29 mouse cellular contexts compared by ENCODE assay signal in genomic region chr10:126513185-126513584, GRCm38 (mm10).
DNase-seq lines count a peak whose midpoint lies in the region; ATAC-seq and TF ChIP-seq lines count a peak whose summit lies in the region.
"Had no signal": no experiment of that assay in that cellular context is flagged by ENCODE, and none has a peak within 500 bp of the region (broad histone marks: within the 10 kb centered on the region; RNA-seq: fewer than 3 reads in every experiment).

No protein-coding gene starts in this region.

- no peaks in the 10 kb centered on the region for H3K36me3 ChIP-seq in kidney, embryonic 15.5 days
- H3K36me3 ChIP-seq in stomach, postnatal 0 days (ENCODE audit: control insufficient read depth, insufficient read depth, low read length): no peaks in the 10 kb centered on the region
- H3K36me3 ChIP-seq: embryonic facial prominence, embryonic 13.5 days; forebrain, embryonic 10.5 days; heart, embryonic 12.5 days; neural tube, embryonic 12.5 days had no signal

- TF ChIP-seq EP300 in stomach, postnatal 0 days (optimal IDR thresholded peaks at IDR 0.05): no peak

- TF ChIP-seq CTCF in stomach, postnatal 0 days (IDR thresholded peaks at IDR 0.05; ENCODE audit: low read depth): no peak

- H3K9me3 ChIP-seq in kidney, embryonic 15.5 days (replicated peaks): no peaks in the 10 kb centered on the region
- H3K9me3 ChIP-seq in stomach, postnatal 0 days (ENCODE audit: control insufficient read depth, low read length): no peaks in the 10 kb centered on the region
- H3K9me3 ChIP-seq: embryonic facial prominence, embryonic 13.5 days; forebrain, embryonic 10.5 days; heart, embryonic 12.5 days; neural tube, embryonic 12.5 days had no signal

- peak; percentile 70 for ATAC-seq in kidney, embryonic 15.5 days (replicated peaks; ENCODE audit: low FRiP score)
- peak; percentile 53 to 87; a peak in 3 of 4 replicates for ATAC-seq in hematopoietic stem cell, adult 5-6 weeks (replicated peaks in 1 of 2; ENCODE audit: insufficient read depth in 1 of 2, low FRiP score in 2 of 2, low TSS enrichment in 1 of 2, low read depth in 1 of 2, poor library complexity in 2 of 2, severe bottlenecking in 2 of 2)
- peak; percentile 42; the same call in 1 of the 2 replicates for ATAC-seq in megakaryocyte progenitor cell, adult 5-6 weeks (replicated peaks; ENCODE audit: poor library complexity)
- ATAC-seq in stomach, postnatal 0 days (ENCODE audit: low FRiP score, low TSS enrichment): no peak
- ATAC-seq: forebrain, postnatal 0 days; midbrain, embryonic 16.5 days had no signal

- H3K27me3 ChIP-seq in kidney, embryonic 15.5 days: no peaks in the 10 kb centered on the region
- no peaks in the 10 kb centered on the region for H3K27me3 ChIP-seq in stomach, postnatal 0 days (ENCODE audit: control insufficient read depth, insufficient read depth, low read length)
- H3K27me3 ChIP-seq: embryonic facial prominence, embryonic 13.5 days; heart, embryonic 12.5 days; neural tube, embryonic 12.5 days had no signal

- no peak overlapping the region for H3K4me3 ChIP-seq in kidney, embryonic 15.5 days (replicated peaks)
- no peak overlapping the region for H3K4me3 ChIP-seq in stomach, postnatal 0 days (ENCODE audit: low read depth, low read length)
- H3K4me3 ChIP-seq: embryonic facial prominence, embryonic 13.5 days; forebrain, embryonic 10.5 days; heart, embryonic 12.5 days; layer of hippocampus, adult 2 months; neural tube, embryonic 12.5 days had no signal

- H3K4me2 ChIP-seq in kidney, embryonic 15.5 days: no peak overlapping the region
- no peak overlapping the region for H3K4me2 ChIP-seq in stomach, postnatal 0 days (replicated peaks; ENCODE audit: low read depth)
- H3K4me2 ChIP-seq: embryonic facial prominence, embryonic 13.5 days; heart, embryonic 12.5 days; hindbrain, embryonic 14.5 days; midbrain, embryonic 11.5 days; neural tube, embryonic 12.5 days had no signal

- H3K9ac ChIP-seq in kidney, embryonic 15.5 days: no peak overlapping the region
- no peak overlapping the region for H3K9ac ChIP-seq in stomach, postnatal 0 days (ENCODE audit: low read length)
- H3K9ac ChIP-seq: embryonic facial prominence, embryonic 13.5 days; forebrain, postnatal 0 days; heart, embryonic 12.5 days; hindbrain, embryonic 14.5 days; liver, embryonic 14.5 days; neural tube, embryonic 12.5 days had no signal

- peak overlapping the region; percentile 32; the same call in 1 of the 2 replicates for H3K27ac ChIP-seq in kidney, embryonic 15.5 days
- no peak overlapping the region for H3K27ac ChIP-seq in stomach, postnatal 0 days (replicated peaks)
- H3K27ac ChIP-seq: embryonic facial prominence, embryonic 13.5 days; forebrain, embryonic 10.5 days; hindbrain, embryonic 14.5 days; layer of hippocampus, adult 2 months; liver, embryonic 14.5 days; neural tube, embryonic 12.5 days had no signal

- 44% methylated on average over 7 of the region's 7 CpGs for WGBS in kidney, embryonic 15.5 days
- WGBS in stomach, postnatal 0 days: 78% methylated on average over 7 of the region's 7 CpGs

- H3K4me1 ChIP-seq in kidney, embryonic 15.5 days: 0 out of 2 replicates have a peak, but pooled peaks cover 4% of the 10 kb centered on the region
- no peaks in the 10 kb centered on the region for H3K4me1 ChIP-seq in stomach, postnatal 0 days (replicated peaks; ENCODE audit: control insufficient read depth, insufficient read depth)
- H3K4me1 ChIP-seq: embryonic facial prominence, embryonic 13.5 days; forebrain, embryonic 10.5 days; heart, embryonic 12.5 days; neural tube, embryonic 12.5 days had no signal

- no peak for DNase-seq in kidney, adult 18-20 months
- peak; percentile 12 for DNase-seq in kidney, postnatal 14 days
- DNase-seq in stomach, postnatal 0 days (ENCODE audit: low spot score): no peak
- no peak for DNase-seq in lung, postnatal 25 days (ENCODE audit: low spot score)
- DNase-seq: adrenal gland, adult 8-10 months; B cell, adult 2 months; cerebellum, adult 2 months; cerebellum, postnatal 36 days; embryo, embryonic 11 days; forebrain, postnatal 0 days; gastrocnemius, postnatal 14 days; heart, postnatal 4 days; liver; lung, adult 2 months; lung, postnatal 10 days; right cerebral cortex, postnatal 4 days; thymus, postnatal 4 days had no signal
